Mouse (Mus musculus) kidney, adult 2 months (tissue): ENCODE results near the gene Pds5b. TPM values are rescaled to one million over a fixed set of nuclear protein-coding genes. Genes with fewer than 3 reads are reported as not detected.
A peak's percentile ranks its signal among the peaks of the same experiment; 100 is the strongest.

ENCODE experiments used
- DNase-seq: peaks from one replicate; pipeline ENCODE4 v3.0.0; 2021
- H3K27ac ChIP-seq: fragments of 200-500 bp; 2 replicates; pipeline ENCODE4 v1.5.1; 2012; ENCODE audit warnings: low read depth, low read length, control low read depth, inconsistent platforms; ENCODE audit not compliant: insufficient read depth
- H3K27me3 ChIP-seq: fragments of 200-500 bp; replicated peaks from 2 replicates; pipeline ENCODE4 v1.6.1; 2012; ENCODE audit warnings: mild to moderate bottlenecking, moderate library complexity, low read length, inconsistent platforms; ENCODE audit not compliant: control insufficient read depth, insufficient read depth
- H3K36me3 ChIP-seq: fragments of 200-500 bp; 2 replicates; pipeline ENCODE4 v1.6.1; 2012; ENCODE audit warnings: mild to moderate bottlenecking, moderate library complexity, low read length, inconsistent platforms; ENCODE audit not compliant: control insufficient read depth, insufficient read depth
- H3K4me1 ChIP-seq: fragments of 200-500 bp; 2 replicates; pipeline ENCODE4 v1.6.1; 2011; ENCODE audit warnings: low read length; ENCODE audit not compliant: control insufficient read depth, insufficient read depth
- H3K4me3 ChIP-seq: fragments of 200-500 bp; 2 replicates; pipeline ENCODE4 v1.5.1; 2011; ENCODE audit warnings: mild to moderate bottlenecking, low read depth, low read length, control low read depth; ENCODE audit not compliant: insufficient read depth
- CTCF ChIP-seq: fragments of 200-500 bp; conservative IDR thresholded peaks from 2 replicates; pipeline ENCODE4 v1.5.1; 2011; ENCODE audit warnings: low read depth, mild to moderate bottlenecking, control low read depth, low read length, moderate library complexity, mixed read lengths; ENCODE audit not compliant: insufficient read depth, insufficient read length
- POLR2A ChIP-seq: fragments of 200-500 bp; IDR thresholded peaks from one replicate; pipeline ENCODE4 v1.6.1; 2011; ENCODE audit warnings: low read depth, low read length, control low read depth
- WGBS: fragments of 180-500 bp; shearing (Covaris S2); methylation state at CpG from one replicate; pipeline ENCODE4 v1.1.7; 2018; 5-methylcytosine and 5-hydroxymethylcytosine counted together
- polyA plus RNA-seq: library from polyadenylated mRNA; depleted of rRNA; stranded (reverse); fragments of >200 nt; gene quantifications from 2 replicates; pipeline ENCODE4 v1.2.3, GENCODE M21; 2012

The Pds5b gene
- polyA plus RNA-seq, 1 experiment, result 5.0 TPM

DNA sequence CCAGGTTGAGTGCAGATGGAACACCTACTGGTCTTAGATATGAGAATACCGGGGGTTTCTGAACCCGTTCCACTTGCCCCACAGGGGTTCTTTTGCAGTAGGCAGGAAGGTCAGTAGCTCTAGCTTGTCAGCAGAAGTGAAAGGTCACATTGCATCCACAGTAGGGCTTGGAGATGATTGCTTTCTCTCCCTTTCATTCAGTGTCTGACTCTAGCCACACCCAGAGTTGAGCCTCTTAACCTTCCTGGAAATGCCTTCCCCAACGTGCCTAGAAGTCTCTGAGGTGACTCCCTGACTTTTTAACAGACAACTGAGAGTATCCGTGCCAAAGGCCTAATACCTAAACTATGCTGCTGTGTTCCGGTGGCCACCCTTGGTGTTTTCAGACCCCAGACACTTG is 146.0 kb downstream of the Pds5b start:
- Histone ChIP-seq H3K36me3 (no peaks in the 10 kb centered on the region), H3K27me3 (no peaks in the 10 kb centered on the region), H3K27ac (no peak overlapping the region), H3K4me1 (no peaks in the 10 kb centered on the region), H3K4me3 (no peak overlapping the region)
- TF ChIP-seq CTCF (no peak), POLR2A (no peak)
- WGBS, result 76% methylated on average over 5 of the region's 5 CpGs
- no peak for DNase-seq

DNA sequence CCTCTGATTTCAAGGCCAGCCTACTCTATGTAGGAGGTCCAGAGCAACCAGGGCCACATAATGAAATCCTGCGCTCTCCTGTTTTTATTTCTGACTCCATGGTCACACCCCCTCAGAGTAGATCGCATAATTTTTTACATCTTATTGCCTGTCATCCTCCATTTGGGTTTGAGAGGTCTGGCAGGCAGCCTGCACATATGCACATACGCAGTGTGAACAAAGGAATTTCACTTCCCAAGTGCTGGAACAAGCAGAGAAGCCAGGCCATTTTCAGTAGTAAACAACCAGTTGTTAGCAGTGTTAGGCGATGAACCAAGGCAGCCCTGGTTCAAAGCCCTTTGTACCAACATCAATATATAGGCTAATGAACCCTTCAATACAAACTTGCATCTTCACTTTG is 147.6 kb downstream of the Pds5b start:
- WGBS, result 77% methylated on average over 4 of the region's 4 CpGs
- Histone ChIP-seq H3K4me1 (no peaks in the 10 kb centered on the region), H3K36me3 (no peaks in the 10 kb centered on the region), H3K27ac (no peak overlapping the region), H3K27me3 (no peaks in the 10 kb centered on the region), H3K4me3 (no peak overlapping the region)
- TF ChIP-seq CTCF (no peak), POLR2A (no peak)
- DNase-seq, result no peak

DNA sequence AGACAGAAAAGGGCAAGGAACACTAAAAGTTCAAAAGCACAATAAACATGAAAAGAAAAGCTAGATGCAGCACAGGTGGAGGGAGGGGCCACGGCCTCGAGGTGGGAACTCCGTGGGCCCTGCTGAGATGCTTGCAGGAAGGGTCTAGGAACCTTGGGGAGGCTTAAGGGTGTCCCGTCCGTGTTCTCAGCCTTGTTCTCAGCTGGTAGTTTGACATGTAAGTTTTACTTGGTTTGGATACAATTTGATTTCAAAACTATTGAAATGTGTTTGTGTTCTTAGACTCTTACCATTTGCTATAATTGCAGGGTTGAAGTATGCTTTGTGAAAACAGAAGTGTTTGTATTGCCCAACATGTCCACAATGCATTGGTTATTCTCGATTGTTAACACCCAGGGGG is 149.2 kb downstream of the Pds5b start:
- DNase-seq, result no peak
- 83% methylated on average over 6 of the region's 6 CpGs for WGBS
- Histone ChIP-seq H3K36me3 (no peaks in the 10 kb centered on the region), H3K27me3 (no peaks in the 10 kb centered on the region), H3K27ac (no peak overlapping the region), H3K4me1 (no peaks in the 10 kb centered on the region), H3K4me3 (no peak overlapping the region)
- TF ChIP-seq CTCF, result no peak
- no peak for TF ChIP-seq POLR2A

DNA sequence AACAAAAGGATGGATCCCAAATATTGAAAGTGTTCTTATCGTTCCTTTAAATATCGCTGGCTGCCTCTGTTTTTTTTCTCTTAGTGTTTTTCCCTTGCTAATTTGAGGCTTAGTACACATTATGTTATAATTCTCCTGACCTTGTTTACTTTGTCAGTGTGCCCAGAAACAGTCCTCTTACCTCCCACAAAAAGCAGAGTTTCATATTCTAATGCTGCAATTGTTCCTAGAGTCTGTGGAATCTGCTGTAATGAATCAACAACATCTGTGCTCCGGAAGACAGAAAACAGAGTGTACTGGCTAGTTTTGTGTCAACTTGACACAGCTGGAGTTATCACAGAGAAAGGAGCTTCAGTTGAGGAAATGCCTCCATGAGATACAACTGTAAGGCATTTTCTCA is 149.8 kb downstream of the Pds5b start:
- TF ChIP-seq CTCF, result no peak
- TF ChIP-seq POLR2A, result no peak
- WGBS, result 42% methylated on average over 3 of the region's 3 CpGs
- Histone ChIP-seq H3K27me3 (no peaks in the 10 kb centered on the region), H3K4me1 (no peaks in the 10 kb centered on the region), H3K27ac (no peak overlapping the region), H3K36me3 (no peaks in the 10 kb centered on the region), H3K4me3 (no peak overlapping the region)
- DNase-seq, result peak; percentile 29

DNA sequence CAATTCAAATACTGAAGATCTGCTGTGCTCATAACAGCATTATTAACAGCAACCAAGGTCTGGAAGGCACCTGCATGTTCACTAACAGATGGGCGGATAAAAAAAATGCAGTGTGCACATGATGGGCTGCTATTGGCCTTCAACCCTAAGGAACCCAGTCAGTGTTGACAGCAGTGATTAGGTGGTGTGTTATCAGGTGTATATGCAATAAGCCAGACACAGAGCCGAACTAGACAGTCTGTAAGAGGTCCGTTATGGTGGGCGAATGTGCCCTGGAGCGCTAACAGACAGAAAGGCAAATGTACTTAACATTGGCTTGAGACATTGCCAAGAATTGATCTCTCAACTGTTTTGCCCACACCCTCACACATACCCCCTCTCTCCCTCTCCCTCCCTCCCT is 156.0 kb downstream of the Pds5b start:
- H3K27me3 ChIP-seq, result no peaks in the 10 kb centered on the region
- H3K36me3 ChIP-seq, result no peaks in the 10 kb centered on the region
- no peaks in the 10 kb centered on the region for H3K4me1 ChIP-seq
- no peak overlapping the region for H3K4me3 ChIP-seq
- 90% methylated on average over 5 of the region's 5 CpGs for WGBS
- no peak for TF ChIP-seq CTCF
- TF ChIP-seq POLR2A, result no peak
- H3K27ac ChIP-seq, result no peak overlapping the region
- DNase-seq, result no peak

DNA sequence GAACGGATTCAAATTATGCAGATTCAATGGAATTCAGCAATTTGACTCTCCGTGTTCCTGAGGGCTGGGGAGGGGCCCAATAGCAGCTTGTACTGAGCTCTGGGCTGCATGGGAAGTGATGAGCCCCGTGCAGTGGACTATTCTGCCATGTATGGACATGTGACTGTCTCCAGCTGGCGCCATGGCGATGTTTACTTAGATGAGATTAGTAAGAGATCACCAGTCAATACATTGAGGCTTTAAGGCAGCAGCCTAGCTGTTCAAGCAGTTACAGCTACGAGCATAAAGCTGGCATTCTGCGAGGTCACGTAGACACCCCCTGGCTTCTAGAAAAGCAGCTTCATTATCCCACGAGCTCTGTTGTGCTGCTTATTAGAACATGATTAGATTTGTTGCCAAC is 157.2 kb downstream of the Pds5b start:
- TF ChIP-seq POLR2A (no peak), CTCF (no peak)
- Histone ChIP-seq H3K4me3 (no peak overlapping the region), H3K36me3 (no peaks in the 10 kb centered on the region), H3K27ac (no peak overlapping the region), H3K4me1 (no peaks in the 10 kb centered on the region), H3K27me3 (no peaks in the 10 kb centered on the region)
- no peak for DNase-seq
- 71% methylated on average over 9 of the region's 9 CpGs for WGBS

DNA sequence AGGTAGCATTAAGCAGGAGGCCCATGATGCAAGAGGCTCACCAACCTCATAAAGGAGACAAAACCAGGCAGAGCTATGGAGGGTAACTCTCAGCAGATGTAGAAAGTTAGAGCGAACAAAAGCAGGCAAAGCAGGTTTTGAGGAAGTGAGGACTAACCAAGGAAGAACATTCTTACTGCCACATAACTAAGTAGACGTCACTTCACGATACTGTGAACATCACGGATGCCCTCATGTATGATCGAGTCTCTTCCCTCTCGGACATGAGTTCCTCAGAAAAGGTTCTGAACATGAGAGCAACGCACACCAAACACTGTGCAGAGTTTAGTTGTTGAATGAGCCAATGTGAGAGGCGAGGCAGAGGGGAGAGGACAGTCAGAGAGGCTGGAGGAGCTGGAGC is 163.2 kb downstream of the Pds5b start:
- DNase-seq, result no peak
- Histone ChIP-seq H3K27ac (no peak overlapping the region), H3K4me3 (no peak overlapping the region), H3K36me3 (no peaks in the 10 kb centered on the region), H3K4me1 (no peaks in the 10 kb centered on the region), H3K27me3 (no peaks in the 10 kb centered on the region)
- no peak for TF ChIP-seq POLR2A
- WGBS, result 90% methylated on average over 8 of the region's 8 CpGs
